8 mouse cellular contexts compared by ENCODE assay signal in genomic region chr19:8944750-8945149, GRCm38 (mm10). TPM values are rescaled to one million over a fixed set of nuclear protein-coding genes. Genes with fewer than 3 reads are reported as not detected.
DNase-seq lines count a peak whose midpoint lies in the region; ATAC-seq and TF ChIP-seq lines count a peak whose summit lies in the region.

No protein-coding gene starts in this region.

- ATAC-seq in hindbrain, embryonic 16.5 days = no peak
- ATAC-seq in liver, embryonic 12.5 days = no peak
- ATAC-seq in neural tube, embryonic 11.5 days (ENCODE audit: insufficient read depth, low FRiP score, low TSS enrichment) = no peak

- no peak for TF ChIP-seq POLR2A in bone marrow macrophage, adult 2 months (IDR thresholded peaks at IDR 0.05; ENCODE audit: borderline replicate concordance, low read depth, low read length)

- peaks cover 24% of the 10 kb centered on the region for H3K4me1 ChIP-seq in bone marrow macrophage, adult 2 months (ENCODE audit: control insufficient read depth, insufficient read depth, low read length)
- peaks cover 22% of the 10 kb centered on the region for H3K4me1 ChIP-seq in hindbrain, embryonic 16.5 days (ENCODE audit: control insufficient read depth, insufficient read depth, low read depth, low read length)
- H3K4me1 ChIP-seq in liver, embryonic 12.5 days = peaks cover 67% of the 10 kb centered on the region
- H3K4me1 ChIP-seq in neural tube, embryonic 11.5 days (ENCODE audit: control insufficient read depth, insufficient read depth, low read length) = peaks cover 9% of the 10 kb centered on the region; the same call in 1 of the 2 replicates

- peak overlapping the region; percentile 71 for H3K27ac ChIP-seq in bone marrow macrophage, adult 2 months (ENCODE audit: insufficient read depth, low read depth, low read length)
- no peak overlapping the region for H3K27ac ChIP-seq in hindbrain, embryonic 16.5 days (ENCODE audit: low read depth, low read length)
- H3K27ac ChIP-seq in liver, embryonic 12.5 days = peak overlapping the region; percentile 97
- no peak overlapping the region for H3K27ac ChIP-seq in neural tube, embryonic 11.5 days (ENCODE audit: low read depth, low read length)

- peak overlapping the region; percentile 33; the same call in 1 of the 2 replicates for H3K9ac ChIP-seq in hindbrain, embryonic 16.5 days (ENCODE audit: low read depth, low read length)
- peak overlapping the region; percentile 99 for H3K9ac ChIP-seq in liver, embryonic 12.5 days
- no peak overlapping the region for H3K9ac ChIP-seq in neural tube, embryonic 11.5 days (ENCODE audit: low read length)

- peak; percentile 58 for DNase-seq in layer of hippocampus, adult 11-12 months (ENCODE audit: low spot score)
- no peak for DNase-seq in layer of hippocampus, adult 9-11 months
- peak; percentile 56 to 61 for DNase-seq in gastrocnemius, adult 8-10 months (ENCODE audit: low spot score in 2 of 2)
- peak; percentile 77 for DNase-seq in neural tube, embryonic 11.5 days (ENCODE audit: low spot score)
- DNase-seq in left cerebral cortex, postnatal 25 days (ENCODE audit: low spot score in 2 of 2) = no peak

- WGBS in hindbrain, embryonic 16.5 days = 32% methylated on average over 5 of the region's 5 CpGs
- WGBS in liver, embryonic 12.5 days (ENCODE audit: insufficient replicate concordance) = 25% methylated on average over 5 of the region's 5 CpGs
- WGBS in neural tube, embryonic 11.5 days = 59% methylated on average over 5 of the region's 5 CpGs

- H3K4me3 ChIP-seq in bone marrow macrophage, adult 2 months (ENCODE audit: insufficient read depth, low read length) = peak overlapping the region; percentile 56
- H3K4me3 ChIP-seq in hindbrain, embryonic 16.5 days (ENCODE audit: low read length) = peak overlapping the region; percentile 13; the same call in 1 of the 2 replicates
- H3K4me3 ChIP-seq in liver, embryonic 12.5 days = peak overlapping the region; percentile 30
- no peak overlapping the region for H3K4me3 ChIP-seq in neural tube, embryonic 11.5 days (ENCODE audit: low read depth, low read length)

- TF ChIP-seq CTCF in bone marrow macrophage, adult 2 months (IDR thresholded peaks at IDR 0.05; ENCODE audit: low read depth, low read length) = no peak

- H3K36me3 ChIP-seq in hindbrain, embryonic 16.5 days (ENCODE audit: control insufficient read depth, insufficient read depth, low read length) = peaks cover 39% of the 10 kb centered on the region
- peaks cover 71% of the 10 kb centered on the region for H3K36me3 ChIP-seq in liver, embryonic 12.5 days
- peaks cover 30% of the 10 kb centered on the region for H3K36me3 ChIP-seq in neural tube, embryonic 11.5 days (ENCODE audit: control insufficient read depth, insufficient read depth, low read length)

- intact Hi-C loops in left cerebral cortex, postnatal 25 days (cut with DNase I) = no loop called here

- H3K9me3 ChIP-seq in hindbrain, embryonic 16.5 days (ENCODE audit: control insufficient read depth, low read length) = no peaks in the 10 kb centered on the region
- H3K9me3 ChIP-seq in liver, embryonic 12.5 days (replicated peaks) = no peaks in the 10 kb centered on the region
- H3K9me3 ChIP-seq in neural tube, embryonic 11.5 days (ENCODE audit: control insufficient read depth, low read length) = no peaks in the 10 kb centered on the region

- no peaks in the 10 kb centered on the region for H3K27me3 ChIP-seq in hindbrain, embryonic 16.5 days (replicated peaks; ENCODE audit: control insufficient read depth, insufficient read depth, low read length)
- no peaks in the 10 kb centered on the region for H3K27me3 ChIP-seq in liver, embryonic 12.5 days (replicated peaks)
- no peaks in the 10 kb centered on the region for H3K27me3 ChIP-seq in neural tube, embryonic 11.5 days (ENCODE audit: control insufficient read depth, insufficient read depth, low read length)

- peak overlapping the region; percentile 38 for H3K4me2 ChIP-seq in hindbrain, embryonic 16.5 days (ENCODE audit: low read length)
- H3K4me2 ChIP-seq in liver, embryonic 12.5 days = peak overlapping the region; percentile 69
- H3K4me2 ChIP-seq in neural tube, embryonic 11.5 days (ENCODE audit: low read depth) = no peak overlapping the region

RNA-seq across cellular contexts. Expression of gene Mta2, which starts 3.1 kb away (rescaled TPM):
- polyA plus RNA-seq in bone marrow macrophage, adult 2 months (2012; ENCODE audit: insufficient read depth, insufficient read length, missing spikeins) = 78.6 and 81.2 TPM in 2 replicates
- 10 to 100 TPM; 21.0 to 25.7 (median 23.4) TPM for total RNA-seq in gastrocnemius, adult 8-10 months (2022)
- 91.3 and 103 TPM in 2 replicates for polyA plus RNA-seq in hindbrain, embryonic 16.5 days (2015; fragmentation: Nextera tagmentation; extraction: Ambion mirVana)
- 138 and 140 TPM in 2 replicates for polyA plus RNA-seq in liver, embryonic 12.5 days (2016; fragmentation: Nextera tagmentation; extraction: Ambion mirVana)
- polyA plus RNA-seq in neural tube, embryonic 11.5 days (2014; fragmentation: Nextera tagmentation; extraction: Ambion mirVana) = 55.6 and 57.5 TPM in 2 replicates
- 10 to 100 TPM; 46.0 to 46.9 TPM for total RNA-seq in left cerebral cortex, postnatal 25 days (2021)

RNA-seq across cellular contexts. Expression of gene Tut1, which starts 8.9 kb away (rescaled TPM):
- 12.5 and 14.6 TPM in 2 replicates for polyA plus RNA-seq in bone marrow macrophage, adult 2 months (2012; ENCODE audit: insufficient read depth, insufficient read length, missing spikeins)
- 10 to 100 TPM in 1 of 4 experiments, 1 to 10 TPM in 3; 7.8 to 11.8 (median 9.0) TPM for total RNA-seq in gastrocnemius, adult 8-10 months (2022)
- polyA plus RNA-seq in hindbrain, embryonic 16.5 days (2015; fragmentation: Nextera tagmentation; extraction: Ambion mirVana) = 23.9 and 26.3 TPM in 2 replicates
- polyA plus RNA-seq in liver, embryonic 12.5 days (2016; fragmentation: Nextera tagmentation; extraction: Ambion mirVana) = 26.0 and 27.7 TPM in 2 replicates
- polyA plus RNA-seq in neural tube, embryonic 11.5 days (2014; fragmentation: Nextera tagmentation; extraction: Ambion mirVana) = 30.2 and 36.3 TPM in 2 replicates
- 10 to 100 TPM; 18.7 to 20.1 TPM for total RNA-seq in left cerebral cortex, postnatal 25 days (2021)

RNA-seq across cellular contexts. Expression of gene Eml3, which starts 15.4 kb away (rescaled TPM):
- polyA plus RNA-seq in bone marrow macrophage, adult 2 months (2012; ENCODE audit: insufficient read depth, insufficient read length, missing spikeins) = 33.1 and 33.7 TPM in 2 replicates
- 1 to 10 TPM; 3.5 to 4.7 (median 4.3) TPM for total RNA-seq in gastrocnemius, adult 8-10 months (2022)
- polyA plus RNA-seq in hindbrain, embryonic 16.5 days (2015; fragmentation: Nextera tagmentation; extraction: Ambion mirVana) = 10.3 and 11.3 TPM in 2 replicates
- 21.3 and 23.0 TPM in 2 replicates for polyA plus RNA-seq in liver, embryonic 12.5 days (2016; fragmentation: Nextera tagmentation; extraction: Ambion mirVana)
- polyA plus RNA-seq in neural tube, embryonic 11.5 days (2014; fragmentation: Nextera tagmentation; extraction: Ambion mirVana) = 7.9 and 9.3 TPM in 2 replicates
- total RNA-seq in left cerebral cortex, postnatal 25 days (2021) = 1 to 10 TPM; 8.2 to 8.4 TPM

RNA-seq across cellular contexts. Expression of gene Rom1, which starts 15.6 kb away (rescaled TPM):
- 2.5 and 3.6 TPM in 2 replicates for polyA plus RNA-seq in bone marrow macrophage, adult 2 months (2012; ENCODE audit: insufficient read depth, insufficient read length, missing spikeins)
- total RNA-seq in gastrocnemius, adult 8-10 months (2022) = 1 to 10 TPM; 7.2 to 9.4 (median 8.7) TPM
- polyA plus RNA-seq in hindbrain, embryonic 16.5 days (2015; fragmentation: Nextera tagmentation; extraction: Ambion mirVana) = 2.9 and 3.0 TPM in 2 replicates
- 3.0 and 3.4 TPM in 2 replicates for polyA plus RNA-seq in liver, embryonic 12.5 days (2016; fragmentation: Nextera tagmentation; extraction: Ambion mirVana)
- polyA plus RNA-seq in neural tube, embryonic 11.5 days (2014; fragmentation: Nextera tagmentation; extraction: Ambion mirVana) = 0.88 and 1.2 TPM in 2 replicates
- total RNA-seq in left cerebral cortex, postnatal 25 days (2021) = 1 to 10 TPM; 5.7 TPM

RNA-seq across cellular contexts. Expression of gene Eef1g, which starts 22.1 kb away (rescaled TPM):
- polyA plus RNA-seq in bone marrow macrophage, adult 2 months (2012; ENCODE audit: insufficient read depth, insufficient read length, missing spikeins) = 220 and 226 TPM in 2 replicates
- 100 to 1,000 TPM; 411 to 454 (median 425) TPM for total RNA-seq in gastrocnemius, adult 8-10 months (2022)
- 284 and 301 TPM in 2 replicates for polyA plus RNA-seq in hindbrain, embryonic 16.5 days (2015; fragmentation: Nextera tagmentation; extraction: Ambion mirVana)
- polyA plus RNA-seq in liver, embryonic 12.5 days (2016; fragmentation: Nextera tagmentation; extraction: Ambion mirVana) = 358 and 366 TPM in 2 replicates
- 468 and 469 TPM in 2 replicates for polyA plus RNA-seq in neural tube, embryonic 11.5 days (2014; fragmentation: Nextera tagmentation; extraction: Ambion mirVana)
- 100 to 1,000 TPM; 203 to 212 TPM for total RNA-seq in left cerebral cortex, postnatal 25 days (2021)

Comparison
In these comparisons a context has a peak if more than half of its experiments do, and no peak if none do; other contexts are left out.
1. DNase-seq: peak in layer of hippocampus, adult 11-12 months (single experiment), gastrocnemius, adult 8-10 months (2 of 2) and neural tube, embryonic 11.5 days (single experiment); none in layer of hippocampus, adult 9-11 months (single experiment) and left cerebral cortex, postnatal 25 days (0 of 2).
2. H3K27ac ChIP-seq: peak in bone marrow macrophage, adult 2 months (single experiment) and liver, embryonic 12.5 days (single experiment); none in hindbrain, embryonic 16.5 days (single experiment) and neural tube, embryonic 11.5 days (single experiment).